Mouse (Mus musculus): ENCODE results near the gene Gpc4. TPM values are rescaled to one million over a fixed set of nuclear protein-coding genes. Genes with fewer than 3 reads are reported as not detected.

Gene Gpc4
- polyA plus RNA-seq, 1 experiment from 2014 or later = 44.4 TPM

DNA sequence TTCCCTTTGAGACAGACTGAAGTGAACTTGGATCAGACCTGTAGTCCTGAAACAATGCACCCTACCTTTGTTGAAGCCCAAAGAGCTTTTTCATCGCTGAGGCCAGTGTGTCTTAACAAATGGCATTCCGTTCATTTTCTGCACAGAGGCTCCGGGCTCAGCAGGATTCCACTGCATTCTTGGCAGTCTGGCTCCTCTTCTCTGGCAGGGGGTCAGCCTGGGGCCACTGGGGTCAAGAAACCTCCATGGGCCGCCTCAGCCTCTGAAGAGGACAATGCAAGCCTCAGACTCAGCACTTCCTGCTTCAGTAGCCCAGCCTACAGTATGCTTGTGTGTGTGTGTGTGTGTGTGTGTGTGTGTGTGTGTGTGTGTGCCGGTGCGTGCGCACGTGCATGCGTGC lies 147.4 kb downstream of the Gpc4 start:
- Histone ChIP-seq H3K9me3 (replicated peaks; ENCODE audit: control insufficient read depth, low read length) (no peaks in the 10 kb centered on the region), H3K4me1 (ENCODE audit: control insufficient read depth, insufficient read depth, low read length) (no peaks in the 10 kb centered on the region), H3K9ac (ENCODE audit: low read length) (no peak overlapping the region), H3K36me3 (ENCODE audit: control insufficient read depth, insufficient read depth, low read length) (no peaks in the 10 kb centered on the region), H3K4me3 (replicated peaks; ENCODE audit: low read length) (no peak overlapping the region), H3K27me3 (ENCODE audit: control insufficient read depth, insufficient read depth, low read length) (no peaks in the 10 kb centered on the region), H3K4me2 (ENCODE audit: low read depth, low read length) (no peak overlapping the region), H3K27ac (ENCODE audit: low read length) (no peak overlapping the region)
- no peak for ATAC-seq (ENCODE audit: insufficient read depth, low FRiP score)
- 55% methylated on average over 7 of the region's 9 CpGs for WGBS

Other genes with a start within 250 kb of the Gpc4 start
- not detected in 2 replicates for gene 1700080O16Rik, start 192.5 kb downstream of the Gpc4 start, polyA plus RNA-seq (2015; fragmentation: Nextera tagmentation; extraction: Ambion mirVana)

Data from stomach, embryonic 16.5 days (tissue).